Mouse (Mus musculus) urinary bladder, adult 18-20 months (tissue): Measurements from ENCODE around the gene Cacna2d3.

Experiments used
- DNase-seq, 2 experiments: peaks; one replicate each; pipeline ENCODE4 v3.0.0; 2022; ENCODE audit warnings: low spot score in 2 of 2, mixed read lengths in 2 of 2

The Cacna2d3 gene

GRCm38 (mm10) chr14:29721488-29722385 is at the start of gene Cacna2d3:
Gene Cacna2d3, minus strand, starts transcription at chr14:29721864.
- DNase-seq, result peak; percentile 28 to 36

GRCm38 (mm10) chr14:29769486-29769885 is 47.8 kb upstream of the Cacna2d3 start:
- no peak for DNase-seq

GRCm38 (mm10) chr14:29752876-29753275 is 31.2 kb upstream of the Cacna2d3 start:
- no peak for DNase-seq

- DNase-seq, result no peak
These were observed 17.1 kb upstream of the Cacna2d3 start for GRCm38 (mm10) chr14:29738751-29739150.

GRCm38 (mm10) chr14:29730256-29730655 is 8.6 kb upstream of the Cacna2d3 start:
- no peak for DNase-seq

- DNase-seq, result no peak
These were observed 7.3 kb upstream of the Cacna2d3 start for GRCm38 (mm10) chr14:29729009-29729408.

- DNase-seq, result no peak
These were observed 5.9 kb upstream of the Cacna2d3 start for GRCm38 (mm10) chr14:29727596-29727995.

- no peak for DNase-seq
These were observed 1.6 kb upstream of the Cacna2d3 start for GRCm38 (mm10) chr14:29723267-29723666.

- DNase-seq, result peak; percentile 5 to 12
These were observed 940 bp upstream of the Cacna2d3 start for GRCm38 (mm10) chr14:29722386-29723221.

GRCm38 (mm10) chr14:29721131-29721487 is 555 bp downstream of the Cacna2d3 start:
- DNase-seq, result no peak

GRCm38 (mm10) chr14:29720334-29720911 is 1.2 kb downstream of the Cacna2d3 start:
- DNase-seq, result no peak

GRCm38 (mm10) chr14:29712621-29713020 is 9.0 kb downstream of the Cacna2d3 start:
- no peak for DNase-seq

GRCm38 (mm10) chr14:29707561-29708335 is 13.9 kb downstream of the Cacna2d3 start:
- no peak for DNase-seq

GRCm38 (mm10) chr14:29702762-29703161 is 18.9 kb downstream of the Cacna2d3 start:
- DNase-seq, result no peak

- DNase-seq, result peak; percentile 1 to 2
These were observed 25.5 kb downstream of the Cacna2d3 start for GRCm38 (mm10) chr14:29696131-29696530.

GRCm38 (mm10) chr14:29672436-29673050 is 49.1 kb downstream of the Cacna2d3 start:
- DNase-seq, result no peak

GRCm38 (mm10) chr14:29669826-29670225 is 51.8 kb downstream of the Cacna2d3 start:
- DNase-seq, result no peak

- no peak for DNase-seq
These were observed 64.7 kb downstream of the Cacna2d3 start for GRCm38 (mm10) chr14:29657006-29657405.

- no peak for DNase-seq
These were observed 71.1 kb downstream of the Cacna2d3 start for GRCm38 (mm10) chr14:29650591-29650990.

- DNase-seq, result no peak
These were observed 72.9 kb downstream of the Cacna2d3 start for GRCm38 (mm10) chr14:29648721-29649120.

GRCm38 (mm10) chr14:29645421-29645820 is 76.2 kb downstream of the Cacna2d3 start:
- DNase-seq, result no peak
